Mouse (Mus musculus) spleen, postnatal 0 days (tissue): ENCODE measurements around the gene S100a8. TPM values are rescaled to one million over a fixed set of nuclear protein-coding genes. Genes with fewer than 3 reads are reported as not detected.

Source experiments
- polyA plus RNA-seq: library from polyadenylated mRNA; unstranded; fragments of >200 nt; fragmentation: Nextera tagmentation; extraction: Ambion mirVana; gene quantifications from 2 replicates; pipeline ENCODE4 v1.2.1, GENCODE M21; 2015

Gene S100a8
- 6,399 and 9,279 TPM in 2 replicates for polyA plus RNA-seq

GRCm38 (mm10) chr3:90668846-90669245 lies at the start of gene S100a8:
Gene S100a8 (plus strand): TSS chr3:90668978.

GRCm38 (mm10) chr3:90653717-90654116 lies 15.1 kb upstream of the S100a8 start, which contains the start of gene S100a7a:
Gene S100a7a (plus strand): TSS chr3:90654017.

GRCm38 (mm10) chr3:90695613-90696012 lies 26.8 kb downstream of the S100a8 start, which contains the start of gene S100a9:
Gene S100a9 (minus strand): TSS chr3:90695721.

Other genes with a start within 250 kb of the S100a8 start
- gene Ints3, start 235.4 kb upstream of the S100a8 start, polyA plus RNA-seq = 9.1 and 9.8 TPM in 2 replicates
- 7.9 and 10.6 TPM in 2 replicates for gene Npr1, start 203.1 kb upstream of the S100a8 start, polyA plus RNA-seq
- gene Ilf2, start 192.9 kb upstream of the S100a8 start, polyA plus RNA-seq = 73.8 and 76.5 TPM in 2 replicates
- 36.4 and 43.7 TPM in 2 replicates for gene Snapin, start 177.9 kb upstream of the S100a8 start, polyA plus RNA-seq
- 70.1 and 74.6 TPM in 2 replicates for gene Chtop, start 159.5 kb upstream of the S100a8 start, polyA plus RNA-seq
- 40.2 and 50.6 TPM in 2 replicates for gene S100a1, start 154.6 kb upstream of the S100a8 start, polyA plus RNA-seq
- 61.6 and 70.3 TPM in 2 replicates for gene S100a13, start 154.5 kb upstream of the S100a8 start, polyA plus RNA-seq
- 0.15 TPM in 1 of 2 replicates, not detected in the other for gene S100a14, start 142.1 kb upstream of the S100a8 start, polyA plus RNA-seq
- 95.5 and 120 TPM in 2 replicates for gene S100a16, start 131.7 kb upstream of the S100a8 start, polyA plus RNA-seq
- gene S100a3, start 108.4 kb upstream of the S100a8 start, polyA plus RNA-seq = 0.04 and 0.29 TPM in 2 replicates
- 0.51 and 0.53 TPM in 2 replicates for gene S100a2, start 78.7 kb upstream of the S100a8 start, polyA plus RNA-seq
- gene Gm42674, start 67.1 kb upstream of the S100a8 start, polyA plus RNA-seq = not detected in 2 replicates
- gene S100a4, start 65.2 kb upstream of the S100a8 start, polyA plus RNA-seq = 31.4 and 44.9 TPM in 2 replicates
- not detected in 2 replicates for gene S100a5, start 60.5 kb upstream of the S100a8 start, polyA plus RNA-seq
- gene S100a6, start 56.1 kb upstream of the S100a8 start, polyA plus RNA-seq = 523 and 632 TPM in 2 replicates
- gene S100a7a, start 15.0 kb upstream of the S100a8 start, polyA plus RNA-seq = 0.12 and 0.19 TPM in 2 replicates
- gene S100a9, start 26.7 kb downstream of the S100a8 start, polyA plus RNA-seq = 4,383 and 6,343 TPM in 2 replicates
- gene Pglyrp4, start 57.9 kb downstream of the S100a8 start, polyA plus RNA-seq = 0.13 and 0.26 TPM in 2 replicates
- gene Gm5849, start 108.9 kb downstream of the S100a8 start, polyA plus RNA-seq = not detected in 2 replicates